Mouse (Mus musculus) thymus, postnatal 25 days (tissue): ENCODE measurements around the gene 4933430I17Rik.

Experiments used
- DNase-seq: peaks from one replicate; pipeline ENCODE4 v3.0.0; 2022

4933430I17Rik gene

GRCm38 (mm10) chr4:62557436-62557835, 32.3 kb downstream of the 4933430I17Rik start:
- no peak for DNase-seq

- no peak for DNase-seq
Observed at GRCm38 (mm10) chr4:62559797-62560329, 34.7 kb downstream of the 4933430I17Rik start, which contains the start of gene Rgs3. Rgs3 (plus strand) TSS chr4:62559847.

GRCm38 (mm10) chr4:62560963-62561629, 35.9 kb downstream of the 4933430I17Rik start:
- DNase-seq = peak; percentile 87

- no peak for DNase-seq
Observed at GRCm38 (mm10) chr4:62561630-62562001, 36.4 kb downstream of the 4933430I17Rik start.

GRCm38 (mm10) chr4:62562006-62562405, 36.8 kb downstream of the 4933430I17Rik start:
- DNase-seq = no peak

- DNase-seq = no peak
Observed at GRCm38 (mm10) chr4:62566530-62566929, 41.4 kb downstream of the 4933430I17Rik start.

GRCm38 (mm10) chr4:62567696-62568095, 42.5 kb downstream of the 4933430I17Rik start:
- DNase-seq = no peak

- DNase-seq = no peak
Observed at GRCm38 (mm10) chr4:62568359-62568758, 43.2 kb downstream of the 4933430I17Rik start.

GRCm38 (mm10) chr4:62569603-62570002, 44.4 kb downstream of the 4933430I17Rik start:
- DNase-seq = no peak

GRCm38 (mm10) chr4:62570029-62570428, 44.9 kb downstream of the 4933430I17Rik start:
- no peak for DNase-seq

- peak; percentile 42 for DNase-seq
Observed at GRCm38 (mm10) chr4:62582365-62583264, 57.4 kb downstream of the 4933430I17Rik start.

- DNase-seq = peak; percentile 70
Observed at GRCm38 (mm10) chr4:62583265-62584092, 58.3 kb downstream of the 4933430I17Rik start.

- peak; percentile 14 for DNase-seq
Observed at GRCm38 (mm10) chr4:62587067-62587466, 61.9 kb downstream of the 4933430I17Rik start.

- DNase-seq = no peak
Observed at GRCm38 (mm10) chr4:62590878-62591277, 65.7 kb downstream of the 4933430I17Rik start.

- DNase-seq = peak; percentile 35
Observed at GRCm38 (mm10) chr4:62591326-62591725, 66.2 kb downstream of the 4933430I17Rik start.

GRCm38 (mm10) chr4:62593546-62594240, 68.5 kb downstream of the 4933430I17Rik start:
- peak; percentile 64 for DNase-seq

- DNase-seq = no peak
Observed at GRCm38 (mm10) chr4:62594442-62594841, 69.3 kb downstream of the 4933430I17Rik start.

- DNase-seq = no peak
Observed at GRCm38 (mm10) chr4:62596051-62596450, 70.9 kb downstream of the 4933430I17Rik start.
